Mouse (Mus musculus) limb, embryonic 14.5 days (tissue): Measurements from ENCODE around the gene Lzic. TPM values are rescaled to one million over a fixed set of nuclear protein-coding genes. Genes with fewer than 3 reads are reported as not detected.
"Not testable (repeated sequence)": the region's sequence is repeated elsewhere in the genome, so short reads cannot be mapped to it uniquely, and the experiment has no call there.

ENCODE experiments used
- ATAC-seq: fragments of 200-750 bp; cut with Nextera tagmentation; 2 replicates; pipeline ENCODE4 v1.8.0; 2017; ENCODE audit warnings: low read depth, moderate number of reproducible peaks, moderate TSS enrichment; ENCODE audit not compliant: low FRiP score
- DNase-seq: peaks from one replicate; pipeline ENCODE4 v3.0.0-alpha.2; 2015; ENCODE audit warnings: low spot score
- H3K27ac ChIP-seq: fragments of 300-500 bp; sonication (generic); replicated peaks from 2 replicates; pipeline ENCODE4 v1.5.1; 2014; ENCODE audit warnings: low read depth, mild to moderate bottlenecking, low read length, moderate library complexity, mixed read lengths
- H3K27me3 ChIP-seq: fragments of 300-500 bp; sonication (generic); 2 replicates; pipeline ENCODE4 v1.6.1; 2014; ENCODE audit warnings: low read length, mixed read lengths; ENCODE audit not compliant: control insufficient read depth, insufficient read depth
- H3K36me3 ChIP-seq: fragments of 300-500 bp; sonication (generic); 2 replicates; pipeline ENCODE4 v1.6.1; 2014; ENCODE audit warnings: mild to moderate bottlenecking, low read length, moderate library complexity, mixed read lengths; ENCODE audit not compliant: control insufficient read depth, insufficient read depth
- H3K4me1 ChIP-seq: fragments of 300-500 bp; sonication (generic); 2 replicates; pipeline ENCODE4 v1.6.1; 2014; ENCODE audit warnings: antibody characterized with exemption, low read length, mixed read lengths; ENCODE audit not compliant: control insufficient read depth, insufficient read depth
- H3K4me2 ChIP-seq: fragments of 300-500 bp; sonication (generic); replicated peaks from 2 replicates; pipeline ENCODE4 v1.6.1; 2014; ENCODE audit warnings: low read depth, mild to moderate bottlenecking, low read length, moderate library complexity; ENCODE audit not compliant: severe bottlenecking
- H3K4me3 ChIP-seq: fragments of 300-500 bp; sonication (generic); replicated peaks from 2 replicates; pipeline ENCODE4 v1.5.1; 2014; ENCODE audit warnings: low read length
- H3K9ac ChIP-seq: fragments of 300-500 bp; sonication (generic); 2 replicates; pipeline ENCODE4 v1.6.1; 2014; ENCODE audit warnings: mild to moderate bottlenecking, low read depth, low read length, moderate library complexity; ENCODE audit not compliant: severe bottlenecking
- H3K9me3 ChIP-seq: fragments of 300-500 bp; sonication (generic); 2 replicates; pipeline ENCODE4 v1.6.1; 2016; ENCODE audit warnings: low read length; ENCODE audit not compliant: control insufficient read depth
- POLR2A ChIP-seq: fragments of 200-500 bp; IDR thresholded peaks from 2 replicates; pipeline ENCODE4 v1.8.0; 2012; ENCODE audit warnings: inconsistent platforms, mild to moderate bottlenecking, moderate library complexity, borderline replicate concordance; ENCODE audit not compliant: insufficient read depth, insufficient read length; ENCODE audit errors: extremely low read depth
- WGBS: fragments of 180-500 bp; shearing (Covaris S2); extraction: QIAGEN DNeasy Blood & Tissue Kit; methylation state at CpG from one replicate; pipeline ENCODE4 v1.1.7; 2014; 5-methylcytosine and 5-hydroxymethylcytosine counted together
- polyA plus RNA-seq, 2 experiments: library from polyadenylated mRNA; depleted of rRNA in 1 of 2; stranded (reverse) in 1 of 2; unstranded in 1 of 2; fragments of >200 nt; fragmentation: Nextera tagmentation in 1 of 2; extraction: Ambion mirVana in 1 of 2; gene quantifications; 2 replicates each; pipeline versions ENCODE4 v1.2.1 to v1.2.3; 2012 to 2014

The Lzic gene
- polyA plus RNA-seq, 2 experiments = 36.1 to 54.0 TPM

GRCm38 (mm10) chr4:149457831-149458430 is 27.1 kb upstream of the Lzic start:
- WGBS = 78% methylated on average over 6 of the region's 6 CpGs
- no peak overlapping the region for H3K4me3 ChIP-seq

GRCm38 (mm10) chr4:149458526-149458925 is 26.5 kb upstream of the Lzic start:
- no peak overlapping the region for H3K9ac ChIP-seq
- no peak for DNase-seq
- no peaks in the 10 kb centered on the region for H3K9me3 ChIP-seq
- H3K27ac ChIP-seq = no peak overlapping the region
- H3K4me2 ChIP-seq = no peak overlapping the region
- H3K27me3 ChIP-seq = no peaks in the 10 kb centered on the region
- ATAC-seq = no peak
- H3K36me3 ChIP-seq = no peaks in the 10 kb centered on the region
- no peak overlapping the region for H3K4me3 ChIP-seq
- 61% methylated on average over 5 of the region's 5 CpGs for WGBS
- H3K4me1 ChIP-seq = no peaks in the 10 kb centered on the region
- no peak for TF ChIP-seq POLR2A

More at GRCm38 (mm10) chr4:149457831-149458430, 27.1 kb upstream of the Lzic start:
- H3K27ac ChIP-seq = no peak overlapping the region
- ATAC-seq (no peak), DNase-seq (no peak)
- TF ChIP-seq POLR2A = no peak
- no peaks in the 10 kb centered on the region for H3K9me3 ChIP-seq
- H3K9ac ChIP-seq = no peak overlapping the region
- no peaks in the 10 kb centered on the region for H3K36me3 ChIP-seq
- H3K27me3 ChIP-seq = no peaks in the 10 kb centered on the region
- no peaks in the 10 kb centered on the region for H3K4me1 ChIP-seq
- no peak overlapping the region for H3K4me2 ChIP-seq

GRCm38 (mm10) chr4:149459425-149459824 is 25.6 kb upstream of the Lzic start:
- Histone ChIP-seq H3K9ac (no peak overlapping the region), H3K4me2 (no peak overlapping the region), H3K27ac (no peak overlapping the region), H3K4me1 (no peaks in the 10 kb centered on the region), H3K27me3 (no peaks in the 10 kb centered on the region), H3K9me3 (no peaks in the 10 kb centered on the region), H3K36me3 (no peaks in the 10 kb centered on the region), H3K4me3 (no peak overlapping the region)
- DNase-seq (no peak), ATAC-seq (no peak)
- WGBS = 71% methylated on average over 1 of the region's 1 CpGs
- no peak for TF ChIP-seq POLR2A

GRCm38 (mm10) chr4:149460475-149460874 is 24.6 kb upstream of the Lzic start:
- H3K9me3 ChIP-seq, H3K27ac ChIP-seq, H3K9ac ChIP-seq, H3K27me3 ChIP-seq, H3K4me3 ChIP-seq, DNase-seq, H3K4me2 ChIP-seq, H3K4me1 ChIP-seq, ATAC-seq, H3K36me3 ChIP-seq: not testable (repeated sequence)
- WGBS = 90% methylated on average over 2 of the region's 2 CpGs

GRCm38 (mm10) chr4:149461579-149462304 is 23.3 kb upstream of the Lzic start:
- DNase-seq (no peak), ATAC-seq (no peak)
- Histone ChIP-seq H3K27me3 (no peaks in the 10 kb centered on the region), H3K9me3 (no peaks in the 10 kb centered on the region), H3K27ac (no peak overlapping the region), H3K4me1 (no peaks in the 10 kb centered on the region), H3K9ac (no peak overlapping the region), H3K36me3 (no peaks in the 10 kb centered on the region), H3K4me2 (no peak overlapping the region), H3K4me3 (no peak overlapping the region)
- TF ChIP-seq POLR2A = no peak
- 69% methylated on average over 7 of the region's 7 CpGs for WGBS
